Mouse (Mus musculus) neural tube, embryonic 13.5 days (tissue): ENCODE data around the gene Syp. TPM values are rescaled to one million over a fixed set of nuclear protein-coding genes. Genes with fewer than 3 reads are reported as not detected.

ENCODE experiments used
- ATAC-seq: fragments of 200-750 bp; cut with Nextera tagmentation; 2 replicates; pipeline ENCODE4 v1.8.0; 2017; ENCODE audit warnings: low read depth, mild to moderate bottlenecking, moderate TSS enrichment, moderate library complexity
- H3K27ac ChIP-seq: fragments of 300-500 bp; sonication (generic); replicated peaks from 2 replicates; pipeline ENCODE4 v1.5.1; 2015; ENCODE audit warnings: moderate library complexity, mild to moderate bottlenecking, inconsistent platforms
- H3K27me3 ChIP-seq: fragments of 300-500 bp; sonication (generic); 2 replicates; pipeline ENCODE4 v1.6.1; 2015; ENCODE audit warnings: mild to moderate bottlenecking, inconsistent platforms
- H3K36me3 ChIP-seq: fragments of 300-500 bp; sonication (generic); 2 replicates; pipeline ENCODE4 v1.6.1; 2015; ENCODE audit warnings: mild to moderate bottlenecking, inconsistent platforms
- H3K4me1 ChIP-seq: fragments of 300-500 bp; sonication (generic); replicated peaks from 2 replicates; pipeline ENCODE4 v1.6.1; 2015; ENCODE audit warnings: inconsistent platforms
- H3K4me2 ChIP-seq: fragments of 300-500 bp; sonication (generic); 2 replicates; pipeline ENCODE4 v1.6.1; 2015; ENCODE audit warnings: inconsistent platforms, mild to moderate bottlenecking, moderate library complexity
- H3K4me3 ChIP-seq: fragments of 300-500 bp; sonication (generic); 2 replicates; pipeline ENCODE4 v1.5.1; 2015; ENCODE audit warnings: mild to moderate bottlenecking, inconsistent platforms
- H3K9ac ChIP-seq: fragments of 300-500 bp; sonication (generic); 2 replicates; pipeline ENCODE4 v1.6.1; 2015; ENCODE audit warnings: moderate library complexity, mild to moderate bottlenecking, inconsistent platforms
- H3K9me3 ChIP-seq: fragments of 300-500 bp; sonication (generic); 2 replicates; pipeline ENCODE4 v1.6.1; 2016; ENCODE audit warnings: inconsistent platforms
- WGBS: fragments of 180-500 bp; shearing (Covaris S2); methylation state at CpG from one replicate; pipeline ENCODE4 v1.1.7; 2015; 5-methylcytosine and 5-hydroxymethylcytosine counted together
- polyA plus RNA-seq: library from polyadenylated mRNA; unstranded; fragments of >200 nt; fragmentation: Nextera tagmentation; extraction: Ambion mirVana; gene quantifications from 2 replicates; pipeline ENCODE4 v1.2.1, GENCODE M21; 2015

Syp gene
- polyA plus RNA-seq, 1 experiment from 2014 or later = 118 TPM

DNA sequence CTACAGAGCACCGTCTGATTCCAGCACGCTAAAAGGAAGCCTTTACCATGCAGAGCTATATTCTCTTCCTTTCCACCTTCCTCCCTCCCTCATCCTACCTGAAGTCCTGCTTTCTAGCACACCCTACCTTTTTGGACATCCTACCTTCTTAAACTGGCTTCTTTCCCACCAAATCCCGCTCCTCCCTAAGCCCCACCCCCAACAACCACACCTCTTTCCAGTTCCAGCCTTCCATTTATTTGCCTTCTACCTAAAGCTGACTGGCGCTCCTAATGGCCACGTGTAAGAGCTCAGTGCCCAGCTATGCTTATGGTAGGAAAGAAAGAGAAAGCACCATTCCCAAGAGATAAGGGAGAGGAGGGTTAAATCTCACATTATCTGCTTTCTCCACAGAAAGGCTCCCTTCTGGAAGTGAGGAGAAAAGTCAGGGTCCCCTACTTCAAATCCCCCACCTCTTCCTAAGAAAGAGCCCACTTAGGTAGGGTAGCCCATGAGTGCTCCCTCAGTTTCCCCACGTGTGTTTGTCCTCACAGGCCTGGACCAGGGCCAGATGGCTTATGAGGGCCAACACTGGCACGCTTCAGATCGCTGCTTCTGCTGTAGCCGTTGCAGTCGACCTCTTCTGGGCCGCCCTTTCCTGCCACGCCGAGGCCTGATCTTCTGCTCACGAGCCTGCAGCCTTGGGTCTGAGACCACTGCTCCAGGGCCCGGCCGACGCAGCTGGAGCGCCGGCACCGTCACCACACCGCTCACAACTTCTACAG lies 27.6 kb downstream of the Syp start:
- Histone ChIP-seq H3K9me3 (no peaks in the 10 kb centered on the region), H3K9ac (no peak overlapping the region), H3K36me3 (no peaks in the 10 kb centered on the region), H3K27me3 (no peaks in the 10 kb centered on the region), H3K4me1 (peaks cover 5% of the 10 kb centered on the region; the same call in 1 of the 2 replicates), H3K27ac (no peak overlapping the region), H3K4me3 (no peak overlapping the region), H3K4me2 (no peak overlapping the region)
- 76% methylated on average over 21 of the region's 21 CpGs for WGBS
- ATAC-seq = no peak

- H3K27ac ChIP-seq = no peak overlapping the region
- peaks cover 5% of the 10 kb centered on the region; the same call in 1 of the 2 replicates for H3K4me1 ChIP-seq
- no peaks in the 10 kb centered on the region for H3K36me3 ChIP-seq
- H3K9me3 ChIP-seq = no peaks in the 10 kb centered on the region
- ATAC-seq = peak; percentile 68
- H3K4me2 ChIP-seq = peak overlapping the region; percentile 52
- 24% methylated on average over 19 of the region's 19 CpGs for WGBS
- H3K9ac ChIP-seq = peak overlapping the region; percentile 55
- H3K27me3 ChIP-seq = no peaks in the 10 kb centered on the region
- peak overlapping the region; percentile 37 for H3K4me3 ChIP-seq
Measured at GRCm38 (mm10) chrX:7670390-7670881, 32.2 kb downstream of the Syp start.

- peak; percentile 48 for ATAC-seq
- Histone ChIP-seq H3K27ac (no peak within 1 kb of the TSS), H3K36me3 (no peaks in the 10 kb centered on the region), H3K4me2 (peak within 1 kb of the TSS; percentile 52), H3K9ac (peak within 1 kb of the TSS; percentile 55), H3K9me3 (no peaks in the 10 kb centered on the region), H3K4me3 (peak within 1 kb of the TSS; percentile 37), H3K27me3 (no peaks in the 10 kb centered on the region), H3K4me1 (peaks cover 5% of the 10 kb centered on the region; the same call in 1 of the 2 replicates)
- WGBS = 19% methylated on average over 36 of the region's 36 CpGs
Measured at GRCm38 (mm10) chrX:7670921-7671623, 32.8 kb downstream of the Syp start, which contains the start of gene Plp2. TSS of gene Plp2 (minus strand) at chrX:7671390.

GRCm38 (mm10) chrX:7672739-7673138 lies 34.5 kb downstream of the Syp start:
- no peak for ATAC-seq
- no peak overlapping the region for H3K9ac ChIP-seq
- H3K4me1 ChIP-seq = peaks cover 5% of the 10 kb centered on the region; the same call in 1 of the 2 replicates
- no peaks in the 10 kb centered on the region for H3K9me3 ChIP-seq
- 46% methylated on average over 6 of the region's 6 CpGs for WGBS
- no peaks in the 10 kb centered on the region for H3K36me3 ChIP-seq
- no peak overlapping the region for H3K27ac ChIP-seq
- no peak overlapping the region for H3K4me2 ChIP-seq
- H3K4me3 ChIP-seq = no peak overlapping the region
- no peaks in the 10 kb centered on the region for H3K27me3 ChIP-seq

DNA sequence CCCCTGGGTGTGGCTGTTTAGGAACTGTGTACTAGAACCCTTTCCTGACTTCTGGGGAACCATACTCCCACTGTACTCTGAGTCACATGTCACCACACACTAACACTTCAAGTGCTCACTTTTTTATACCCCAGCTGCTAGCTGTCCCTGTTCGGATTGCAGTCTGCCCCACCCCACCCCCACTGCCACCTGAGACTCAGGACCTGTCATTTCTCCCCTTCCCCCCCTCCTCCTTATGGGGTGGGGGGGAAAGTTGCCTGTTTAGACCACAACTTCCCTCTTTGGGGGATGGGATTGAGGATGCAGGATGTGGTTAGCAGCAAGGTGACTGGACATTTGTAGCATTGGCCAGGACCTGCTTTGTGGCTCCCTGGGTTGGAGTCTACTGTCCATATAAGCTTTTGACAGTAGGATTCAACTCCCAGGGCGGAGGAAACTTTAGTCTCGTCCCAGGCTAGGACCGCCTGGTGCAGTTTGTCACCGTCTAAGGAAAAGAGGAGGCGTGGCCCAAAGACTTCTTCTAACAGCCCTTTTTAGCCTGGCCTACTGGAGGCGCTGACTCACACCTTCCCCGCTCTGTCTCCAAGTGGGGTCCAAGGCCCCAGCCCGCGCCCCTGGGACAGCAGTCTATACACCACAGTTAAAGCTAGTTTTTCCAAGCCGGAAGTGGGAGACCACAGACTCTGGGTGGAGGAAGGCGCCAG lies 35.5 kb downstream of the Syp start:
- Histone ChIP-seq H3K9ac (no peak overlapping the region), H3K4me3 (no peak overlapping the region), H3K27me3 (no peaks in the 10 kb centered on the region), H3K4me2 (peak overlapping the region; percentile 47; the same call in 1 of the 2 replicates), H3K27ac (no peak overlapping the region), H3K36me3 (no peaks in the 10 kb centered on the region), H3K4me1 (peaks cover 5% of the 10 kb centered on the region; the same call in 1 of the 2 replicates), H3K9me3 (no peaks in the 10 kb centered on the region)
- ATAC-seq = no peak
- WGBS = 31% methylated on average over 12 of the region's 12 CpGs

- 37% methylated on average over 28 of the region's 28 CpGs for WGBS
- Histone ChIP-seq H3K36me3 (no peaks in the 10 kb centered on the region), H3K4me3 (peak overlapping the region; percentile 20), H3K27me3 (no peaks in the 10 kb centered on the region), H3K9me3 (no peaks in the 10 kb centered on the region), H3K9ac (0 out of 2 replicates have a peak overlapping the region, but pooled peaks have one; percentile 22), H3K27ac (no peak overlapping the region), H3K4me1 (peaks cover 5% of the 10 kb centered on the region; the same call in 1 of the 2 replicates), H3K4me2 (peak overlapping the region; percentile 47)
- ATAC-seq = no peak
Measured at GRCm38 (mm10) chrX:7674284-7675000, 36.2 kb downstream of the Syp start.

DNA sequence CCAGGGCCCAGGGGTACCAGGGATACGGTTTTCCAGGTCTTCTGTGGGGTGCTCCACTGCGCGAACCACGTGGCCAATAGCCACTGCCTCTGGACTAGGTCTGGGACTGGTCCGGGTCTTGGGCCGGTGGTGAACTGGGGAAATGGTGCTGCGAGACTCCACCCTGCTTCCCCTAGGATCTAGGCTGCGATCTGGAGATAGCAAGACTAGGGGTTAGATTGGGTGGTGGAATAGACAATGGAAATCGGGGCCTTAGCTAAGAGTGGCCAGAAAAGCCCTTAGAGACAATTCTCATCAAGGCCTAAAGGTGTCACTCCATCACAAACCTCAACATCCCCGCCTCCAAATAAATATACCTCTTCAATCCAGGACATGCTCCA lies 36.7 kb downstream of the Syp start:
- Histone ChIP-seq H3K4me2 (peak overlapping the region; percentile 47), H3K27ac (no peak overlapping the region), H3K9ac (no peak overlapping the region), H3K9me3 (no peaks in the 10 kb centered on the region), H3K4me3 (peak overlapping the region; percentile 20), H3K27me3 (no peaks in the 10 kb centered on the region), H3K4me1 (peaks cover 5% of the 10 kb centered on the region; the same call in 1 of the 2 replicates), H3K36me3 (no peaks in the 10 kb centered on the region)
- 37% methylated on average over 10 of the region's 10 CpGs for WGBS
- ATAC-seq = no peak

GRCm38 (mm10) chrX:7678986-7679385 lies 40.7 kb downstream of the Syp start:
- Histone ChIP-seq H3K4me2 (no peak overlapping the region), H3K9ac (no peak overlapping the region), H3K9me3 (no peaks in the 10 kb centered on the region), H3K4me3 (no peak overlapping the region), H3K27ac (no peak overlapping the region), H3K36me3 (no peaks in the 10 kb centered on the region), H3K4me1 (no peaks in the 10 kb centered on the region), H3K27me3 (no peaks in the 10 kb centered on the region)
- WGBS = 55% methylated on average over 3 of the region's 3 CpGs
- no peak for ATAC-seq

DNA sequence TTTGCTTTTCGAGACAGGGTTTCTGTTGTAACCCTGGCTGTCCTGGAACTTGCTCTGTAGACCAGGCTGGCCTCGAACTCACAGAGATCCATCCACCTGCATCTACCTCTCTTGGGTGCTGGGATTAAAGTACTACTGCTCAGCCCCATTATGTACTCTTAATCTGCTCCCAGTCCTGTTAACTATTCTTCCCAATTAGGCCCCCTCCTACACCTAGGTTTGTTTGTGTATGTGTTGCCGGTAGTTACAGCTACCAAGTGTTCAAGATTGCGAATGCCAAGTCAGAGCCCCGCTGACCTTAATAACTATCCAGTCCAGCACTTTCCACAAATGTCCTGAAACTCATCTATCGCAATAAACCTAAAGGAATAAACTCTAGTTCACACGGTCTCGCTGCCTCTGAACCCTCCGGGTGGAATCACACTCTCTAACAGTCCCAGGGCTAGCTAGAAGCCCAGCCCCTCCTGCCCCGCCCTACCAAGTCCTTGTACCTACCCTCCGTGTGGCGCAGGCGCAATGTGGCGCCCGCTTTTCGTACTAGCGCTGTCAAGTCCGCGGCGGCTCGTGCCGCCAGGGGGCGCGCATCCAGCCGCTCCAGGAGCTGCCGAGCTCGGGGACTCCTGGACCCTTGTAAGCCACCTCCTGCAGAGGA lies 41.3 kb downstream of the Syp start:
- ATAC-seq = peak; percentile 92
- WGBS = 17% methylated on average over 27 of the region's 27 CpGs
- H3K36me3 ChIP-seq = no peaks in the 10 kb centered on the region
- no peak overlapping the region for H3K27ac ChIP-seq
- H3K27me3 ChIP-seq = no peaks in the 10 kb centered on the region
- H3K4me1 ChIP-seq = no peaks in the 10 kb centered on the region
- peak overlapping the region; percentile 25 for H3K4me3 ChIP-seq
- H3K9me3 ChIP-seq = no peaks in the 10 kb centered on the region
- H3K4me2 ChIP-seq = peak overlapping the region; percentile 50
- H3K9ac ChIP-seq = no peak overlapping the region

GRCm38 (mm10) chrX:7680057-7680412 lies 41.8 kb downstream of the Syp start:
- 25% methylated on average over 12 of the region's 12 CpGs for WGBS
- peak; percentile 45; the same call in 1 of the 2 replicates for ATAC-seq
- peak overlapping the region; percentile 25 for H3K4me3 ChIP-seq

DNA sequence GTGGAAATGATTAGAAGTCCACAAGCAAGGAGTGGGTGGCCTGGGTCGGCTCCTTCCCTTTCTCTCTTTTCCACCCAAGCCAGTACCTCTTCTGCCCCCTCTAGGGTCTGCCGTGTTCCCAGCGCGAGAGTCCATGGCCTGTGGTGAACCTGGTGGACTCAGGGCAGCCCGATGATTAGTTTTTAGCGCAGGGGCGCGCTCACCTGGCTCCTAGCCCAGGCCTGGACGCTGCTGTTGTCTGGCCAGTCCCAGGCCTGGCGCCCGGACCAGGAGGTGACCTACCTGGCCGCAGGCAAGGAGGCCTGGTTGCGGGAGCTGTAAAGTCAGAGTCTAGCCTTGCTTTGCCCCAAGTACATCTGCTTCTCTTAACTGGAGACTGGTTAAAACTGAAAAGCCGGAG lies 42.6 kb downstream of the Syp start, which contains the start of gene Magix:
TSS of gene Magix (minus strand) at position 388 of the 400 bp plus-strand sequence.
- Histone ChIP-seq H3K9ac (no peak within 1 kb of the TSS), H3K27me3 (no peaks in the 10 kb centered on the region), H3K4me2 (peak within 1 kb of the TSS; percentile 50), H3K4me3 (peak within 1 kb of the TSS; percentile 25; the same call in 1 of the 2 replicates), H3K27ac (no peak within 1 kb of the TSS), H3K4me1 (no peaks in the 10 kb centered on the region), H3K9me3 (no peaks in the 10 kb centered on the region), H3K36me3 (no peaks in the 10 kb centered on the region)
- ATAC-seq = no peak
- WGBS = 68% methylated on average over 14 of the region's 14 CpGs

More at GRCm38 (mm10) chrX:7680057-7680412, 41.8 kb downstream of the Syp start:
- H3K9ac ChIP-seq = no peak overlapping the region
- no peaks in the 10 kb centered on the region for H3K27me3 ChIP-seq
- H3K27ac ChIP-seq = no peak overlapping the region
- no peaks in the 10 kb centered on the region for H3K36me3 ChIP-seq
- H3K4me1 ChIP-seq = no peaks in the 10 kb centered on the region
- H3K4me2 ChIP-seq = peak overlapping the region; percentile 50
- H3K9me3 ChIP-seq = no peaks in the 10 kb centered on the region
